Mouse (Mus musculus): ENCODE results near the gene Tamm41.
A peak's percentile ranks its signal among the peaks of the same experiment; 100 is the strongest.

DNA sequence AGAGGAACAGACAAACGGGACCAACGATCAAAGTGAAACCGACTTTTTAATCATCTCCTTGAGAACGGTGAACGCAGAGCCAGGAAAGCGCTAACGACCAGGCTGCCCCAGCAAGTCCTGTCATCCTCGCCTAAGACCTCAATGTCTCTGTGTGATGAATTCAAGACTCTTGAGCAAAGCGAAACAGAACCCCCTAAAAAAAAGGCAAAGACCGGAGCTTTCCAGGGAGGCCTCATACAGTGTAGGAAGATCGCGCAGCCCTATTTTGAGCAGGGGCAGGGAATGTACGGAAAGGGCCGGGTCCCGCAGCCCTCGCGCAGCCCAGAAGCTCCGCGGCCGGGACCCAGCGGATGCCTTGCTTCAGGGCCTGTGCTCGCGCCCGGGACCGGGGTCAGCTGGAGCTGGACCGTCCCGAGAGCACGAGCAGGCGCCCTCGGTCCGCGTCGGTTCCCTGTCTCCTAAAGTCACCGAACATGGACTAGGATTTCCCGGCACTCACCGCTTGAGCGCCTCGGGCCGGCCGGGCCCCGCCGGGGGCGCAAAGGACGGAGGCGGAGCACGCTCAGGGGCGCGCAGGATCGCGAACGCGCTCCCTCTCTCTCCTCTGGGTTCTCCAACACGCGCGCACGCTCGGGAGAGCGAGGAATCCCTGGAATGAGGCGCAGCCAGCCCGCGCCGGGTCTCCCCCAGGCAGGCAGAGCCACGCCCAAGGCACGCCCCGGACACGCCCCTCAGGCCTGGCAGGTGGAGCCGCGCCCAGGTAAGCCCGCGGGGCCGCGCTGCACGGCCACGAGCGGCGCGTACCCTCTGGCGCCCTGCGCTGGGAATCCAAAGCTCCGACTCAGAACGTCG is 69.1 kb downstream of the Tamm41 start:
- peak; percentile 56 for TF ChIP-seq POLR2A (IDR thresholded peaks at IDR 0.05; ENCODE audit: low read depth, low read length)
- TF ChIP-seq CTCF (IDR thresholded peaks at IDR 0.05; ENCODE audit: borderline replicate concordance, insufficient read depth, low read length): no peak
